Mouse (Mus musculus): ENCODE measurements at regions not wholly inside any gene's neighbourhood (a gene's known extent, or its start where the extent isn't known, plus 50 kb on each side); places are given as distances from the start of the nearest gene placed in this dataset.

- Histone ChIP-seq H3K27me3 (ENCODE audit: control insufficient read depth, insufficient read depth, low read depth, low read length) (no peaks in the 10 kb centered on the region), H3K9me3 (ENCODE audit: control insufficient read depth, low read length) (no peaks in the 10 kb centered on the region), H3K4me2 (ENCODE audit: low read depth, low read length) (no peak overlapping the region), H3K9ac (ENCODE audit: low read length) (no peak overlapping the region), H3K36me3 (ENCODE audit: control insufficient read depth, insufficient read depth, low read length) (no peaks in the 10 kb centered on the region), H3K4me1 (replicated peaks; ENCODE audit: control insufficient read depth, insufficient read depth, low read length) (no peaks in the 10 kb centered on the region), H3K4me3 (ENCODE audit: low read length) (no peak overlapping the region), H3K27ac (ENCODE audit: low read length) (no peak overlapping the region)
- 56% methylated on average over 6 of the region's 6 CpGs for WGBS
- ATAC-seq (ENCODE audit: low read depth) = no peak
These were observed 62.9 kb upstream of the Gm2310 start for GRCm38 (mm10) chr15:8582676-8583075.

GRCm38 (mm10) chr15:8581146-8581913 is 61.6 kb upstream of the Gm2310 start:
- Histone ChIP-seq H3K27me3 (ENCODE audit: control insufficient read depth, insufficient read depth, low read depth, low read length) (no peaks in the 10 kb centered on the region), H3K4me1 (replicated peaks; ENCODE audit: control insufficient read depth, insufficient read depth, low read length) (no peaks in the 10 kb centered on the region), H3K4me3 (ENCODE audit: low read length) (no peak overlapping the region), H3K36me3 (ENCODE audit: control insufficient read depth, insufficient read depth, low read length) (no peaks in the 10 kb centered on the region), H3K4me2 (ENCODE audit: low read depth, low read length) (no peak overlapping the region), H3K9me3 (ENCODE audit: control insufficient read depth, low read length) (no peaks in the 10 kb centered on the region), H3K27ac (ENCODE audit: low read length) (no peak overlapping the region), H3K9ac (ENCODE audit: low read length) (no peak overlapping the region)
- no peak for ATAC-seq (ENCODE audit: low read depth)
- WGBS = 47% methylated on average over 8 of the region's 8 CpGs

GRCm38 (mm10) chr15:8580077-8580476 is 60.3 kb upstream of the Gm2310 start:
- no peak for ATAC-seq (ENCODE audit: low read depth)
- Histone ChIP-seq H3K36me3 (ENCODE audit: control insufficient read depth, insufficient read depth, low read length) (no peaks in the 10 kb centered on the region), H3K4me3 (ENCODE audit: low read length) (no peak overlapping the region), H3K27me3 (ENCODE audit: control insufficient read depth, insufficient read depth, low read depth, low read length) (no peaks in the 10 kb centered on the region), H3K4me1 (replicated peaks; ENCODE audit: control insufficient read depth, insufficient read depth, low read length) (no peaks in the 10 kb centered on the region), H3K9ac (ENCODE audit: low read length) (no peak overlapping the region), H3K4me2 (ENCODE audit: low read depth, low read length) (no peak overlapping the region), H3K9me3 (ENCODE audit: control insufficient read depth, low read length) (no peaks in the 10 kb centered on the region), H3K27ac (ENCODE audit: low read length) (no peak overlapping the region)

- H3K9ac ChIP-seq (ENCODE audit: low read length) = no peak overlapping the region
- no peaks in the 10 kb centered on the region for H3K4me1 ChIP-seq (replicated peaks; ENCODE audit: control insufficient read depth, insufficient read depth, low read length)
- WGBS = 3% methylated on average over 3 of the region's 3 CpGs
- no peak overlapping the region for H3K27ac ChIP-seq (ENCODE audit: low read length)
- H3K4me3 ChIP-seq (ENCODE audit: low read length) = no peak overlapping the region
- H3K9me3 ChIP-seq (ENCODE audit: control insufficient read depth, low read length) = no peaks in the 10 kb centered on the region
- ATAC-seq (ENCODE audit: low read depth) = no peak
- no peaks in the 10 kb centered on the region for H3K27me3 ChIP-seq (ENCODE audit: control insufficient read depth, insufficient read depth, low read depth, low read length)
- no peak overlapping the region for H3K4me2 ChIP-seq (ENCODE audit: low read depth, low read length)
- no peaks in the 10 kb centered on the region for H3K36me3 ChIP-seq (ENCODE audit: control insufficient read depth, insufficient read depth, low read length)
These were observed 57.7 kb upstream of the Gm2310 start for GRCm38 (mm10) chr15:8577480-8577881.

- WGBS = 73% methylated on average over 5 of the region's 5 CpGs
- H3K4me2 ChIP-seq (ENCODE audit: low read depth, low read length) = no peak overlapping the region
- no peaks in the 10 kb centered on the region for H3K9me3 ChIP-seq (ENCODE audit: control insufficient read depth, low read length)
- H3K9ac ChIP-seq (ENCODE audit: low read length) = no peak overlapping the region
- H3K4me1 ChIP-seq (replicated peaks; ENCODE audit: control insufficient read depth, insufficient read depth, low read length) = no peaks in the 10 kb centered on the region
- H3K27me3 ChIP-seq (ENCODE audit: control insufficient read depth, insufficient read depth, low read depth, low read length) = no peaks in the 10 kb centered on the region
- no peaks in the 10 kb centered on the region for H3K36me3 ChIP-seq (ENCODE audit: control insufficient read depth, insufficient read depth, low read length)
- no peak overlapping the region for H3K4me3 ChIP-seq (ENCODE audit: low read length)
- no peak overlapping the region for H3K27ac ChIP-seq (ENCODE audit: low read length)
- no peak for ATAC-seq (ENCODE audit: low read depth)
These were observed 57.2 kb upstream of the Gm2310 start for GRCm38 (mm10) chr15:8576975-8577374.

GRCm38 (mm10) chr15:8569617-8570016 is 49.9 kb upstream of the Gm2310 start:
- Histone ChIP-seq H3K4me2 (ENCODE audit: low read depth, low read length) (peak overlapping the region; percentile 90), H3K27ac (ENCODE audit: low read length) (peak overlapping the region; percentile 94), H3K9ac (ENCODE audit: low read length) (peak overlapping the region; percentile 70), H3K36me3 (ENCODE audit: control insufficient read depth, insufficient read depth, low read length) (no peaks in the 10 kb centered on the region), H3K4me3 (ENCODE audit: low read length) (peak overlapping the region; percentile 71), H3K9me3 (ENCODE audit: control insufficient read depth, low read length) (no peaks in the 10 kb centered on the region), H3K27me3 (ENCODE audit: control insufficient read depth, insufficient read depth, low read depth, low read length) (no peaks in the 10 kb centered on the region), H3K4me1 (replicated peaks; ENCODE audit: control insufficient read depth, insufficient read depth, low read length) (0 out of 2 replicates have a peak, but pooled peaks cover 5% of the 10 kb centered on the region)
- WGBS = 3% methylated on average over 11 of the region's 11 CpGs
- ATAC-seq (ENCODE audit: low read depth) = peak; percentile 24
